Mouse (Mus musculus): ENCODE data around the gene Prf1.

Prf1 gene

DNA sequence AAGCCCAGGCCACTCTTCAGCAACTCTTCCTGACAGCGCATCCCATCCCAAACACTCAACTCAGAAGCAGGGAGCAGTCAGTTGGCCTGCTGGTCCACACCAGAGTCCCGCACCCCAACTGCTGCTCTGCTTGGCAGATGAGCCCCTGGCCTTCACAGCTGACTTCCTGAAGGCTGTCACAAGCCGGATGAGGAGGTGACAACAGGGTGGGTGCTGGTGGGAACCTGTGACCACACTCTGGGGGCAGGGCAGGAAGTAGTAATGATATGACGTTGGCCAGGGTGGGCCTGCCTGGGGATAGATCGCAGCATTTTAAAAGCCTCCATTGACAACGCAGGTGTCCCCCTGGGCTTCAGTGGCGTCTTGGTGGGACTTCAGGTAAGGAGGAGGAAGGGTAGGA, at the start of gene Prf1:
TSS of gene Prf1 (plus strand) at position 357 of the 400 bp plus-strand sequence.
- DNase-seq (ENCODE audit: low spot score): no peak

DNA sequence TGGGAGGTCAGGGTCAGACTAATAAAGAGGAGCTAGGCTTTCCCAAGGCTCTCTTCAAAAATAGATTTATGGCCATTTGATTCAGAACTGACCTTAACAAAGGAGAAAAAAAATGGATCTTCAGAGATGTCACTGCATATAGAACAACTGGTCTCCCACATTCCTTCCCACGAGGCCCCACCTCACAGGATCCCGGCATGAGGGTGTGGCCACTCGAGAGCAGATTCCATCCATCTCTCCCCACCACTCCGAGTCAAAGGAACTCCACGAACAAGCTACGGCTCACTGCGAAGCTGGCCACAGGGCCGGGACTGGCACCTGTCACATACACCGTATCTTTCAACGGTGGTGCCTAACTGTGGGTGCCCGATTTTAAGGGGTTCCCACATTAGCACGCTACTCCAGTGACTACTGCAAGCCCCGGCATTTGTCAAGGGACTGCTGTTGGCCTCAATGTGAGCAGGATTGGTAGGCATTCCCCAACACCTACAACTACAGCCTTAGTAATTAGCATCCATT, 49.0 kb upstream of the Prf1 start:
- DNase-seq (ENCODE audit: low spot score): no peak

DNA sequence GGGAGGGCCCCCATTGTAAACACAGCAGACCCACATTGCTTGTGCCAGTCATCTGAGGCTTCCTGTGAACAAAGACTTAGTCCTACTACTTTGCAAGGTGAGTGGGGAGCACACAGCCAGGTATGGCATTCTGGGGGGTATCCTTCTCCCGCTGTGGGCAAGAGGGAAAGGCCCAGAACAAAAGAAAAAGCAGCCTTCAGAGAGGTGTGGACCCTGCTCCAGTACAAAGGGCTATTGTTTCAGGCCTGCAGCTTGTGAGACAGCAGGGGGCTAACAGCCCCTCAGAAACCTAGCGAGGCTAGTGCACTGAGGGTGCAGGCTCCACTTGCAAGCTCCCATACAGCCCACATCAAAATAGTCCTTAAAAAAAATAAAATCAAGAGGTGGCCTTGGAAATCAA, 47.7 kb upstream of the Prf1 start:
- DNase-seq (ENCODE audit: low spot score): no peak

DNA sequence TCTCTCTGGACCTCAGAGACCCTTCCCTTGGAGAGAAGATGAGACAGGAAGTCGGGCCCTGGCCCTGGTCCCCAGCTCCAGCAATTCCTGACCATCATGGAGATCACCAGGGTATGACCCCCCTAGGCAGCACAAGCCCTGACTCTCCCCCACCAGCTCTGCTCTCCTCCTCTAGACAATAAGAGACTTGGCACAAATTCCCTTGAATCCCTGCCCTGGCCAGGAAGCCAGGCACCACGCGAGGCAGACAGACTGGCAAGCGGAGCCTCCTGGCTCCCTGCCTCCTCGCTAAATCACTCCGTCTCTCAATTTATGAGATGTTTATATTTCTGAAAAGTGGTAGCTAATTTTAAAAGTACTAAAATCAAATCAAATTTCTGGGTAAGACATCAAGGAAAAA, 42.9 kb upstream of the Prf1 start:
- no peak for DNase-seq (ENCODE audit: low spot score)

DNA sequence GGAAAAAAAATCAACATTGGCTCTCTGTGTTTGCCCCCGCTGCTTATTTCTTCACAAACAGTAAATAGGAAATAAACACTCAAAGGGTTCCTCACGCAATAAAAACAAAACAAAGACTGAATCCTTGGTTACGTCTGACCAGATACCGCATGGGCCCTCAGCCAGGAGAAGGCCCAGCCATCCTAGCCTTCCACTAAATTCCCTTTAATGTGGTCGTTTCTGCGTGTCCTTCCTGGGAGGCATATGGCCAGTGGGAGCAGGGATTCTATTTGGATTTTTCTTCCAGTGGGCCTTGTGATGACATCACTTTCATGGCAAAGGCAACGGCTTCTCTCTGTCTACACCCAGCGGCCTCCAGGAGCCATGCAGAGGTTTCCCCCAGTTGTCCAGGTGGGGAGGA, 42.4 kb upstream of the Prf1 start:
- no peak for DNase-seq (ENCODE audit: low spot score)

- no peak for DNase-seq (ENCODE audit: low spot score)
These were observed 41.0 kb upstream of the Prf1 start for GRCm38 (mm10) chr10:61256665-61257064.

GRCm38 (mm10) chr10:61258131-61258530, 39.5 kb upstream of the Prf1 start:
- DNase-seq (ENCODE audit: low spot score): no peak

DNA sequence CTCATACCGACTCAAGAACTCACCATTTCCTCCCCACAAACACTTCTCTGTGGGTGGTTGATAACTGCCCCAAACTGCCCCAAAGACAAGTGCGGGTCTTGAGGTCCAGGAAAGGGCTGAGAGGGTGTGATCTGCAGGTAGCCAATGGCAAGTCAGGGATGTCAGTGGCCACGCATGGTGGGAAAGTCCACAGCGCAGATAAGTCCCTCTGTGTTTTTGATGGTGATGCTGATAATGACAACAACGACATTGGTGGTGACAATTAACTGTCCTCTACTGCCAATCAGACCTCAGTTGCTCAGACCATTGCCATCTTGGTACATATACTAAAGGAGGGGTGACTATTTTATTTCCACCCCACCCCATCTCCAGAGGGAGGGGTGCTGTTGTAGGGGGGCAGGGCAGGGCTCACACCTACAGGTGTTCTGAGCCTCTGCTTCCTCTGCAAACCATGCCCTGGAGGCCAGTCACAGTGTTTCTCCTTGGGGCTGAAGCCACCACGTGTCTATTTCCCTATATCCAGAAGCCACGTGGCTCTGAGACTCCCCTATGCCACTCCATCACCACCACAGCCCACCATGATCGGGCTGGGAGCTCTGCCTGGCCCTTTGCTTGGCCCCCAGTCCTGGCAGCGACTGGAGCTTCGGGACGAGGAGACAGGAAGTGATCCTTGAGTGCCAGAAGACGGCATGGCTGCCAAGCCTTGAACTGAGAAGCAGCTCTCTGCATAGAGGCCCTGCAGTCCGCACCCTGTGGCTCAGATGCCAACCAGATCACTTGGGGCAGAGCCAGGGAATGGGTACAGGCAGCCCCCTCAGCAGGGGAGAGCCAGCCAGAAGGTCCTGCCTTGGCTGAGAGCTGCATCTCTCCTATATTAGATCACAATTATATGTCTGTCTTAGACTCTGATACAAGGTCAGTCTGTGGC, 36.1 kb upstream of the Prf1 start:
- no peak for DNase-seq (ENCODE audit: low spot score)

DNA sequence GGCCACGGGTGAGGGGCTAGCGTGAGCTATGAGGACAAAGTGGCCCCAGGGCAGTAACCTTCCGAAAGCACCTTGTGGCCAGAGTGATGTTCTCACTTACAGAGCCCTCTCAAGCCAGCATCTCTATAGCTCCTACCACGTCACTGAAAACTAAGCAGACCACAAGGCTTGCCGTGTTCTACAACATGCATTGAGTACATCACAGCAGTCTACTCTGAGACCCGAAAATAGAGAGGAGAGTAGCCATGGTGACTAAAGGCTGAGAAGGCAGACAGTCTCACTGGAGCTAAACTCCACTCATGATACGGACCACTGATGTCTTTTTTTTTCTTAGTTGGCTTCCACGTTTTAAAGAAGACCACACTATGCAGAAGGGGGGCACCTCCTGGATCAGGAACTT, 34.0 kb upstream of the Prf1 start:
- DNase-seq (ENCODE audit: low spot score): no peak

DNA sequence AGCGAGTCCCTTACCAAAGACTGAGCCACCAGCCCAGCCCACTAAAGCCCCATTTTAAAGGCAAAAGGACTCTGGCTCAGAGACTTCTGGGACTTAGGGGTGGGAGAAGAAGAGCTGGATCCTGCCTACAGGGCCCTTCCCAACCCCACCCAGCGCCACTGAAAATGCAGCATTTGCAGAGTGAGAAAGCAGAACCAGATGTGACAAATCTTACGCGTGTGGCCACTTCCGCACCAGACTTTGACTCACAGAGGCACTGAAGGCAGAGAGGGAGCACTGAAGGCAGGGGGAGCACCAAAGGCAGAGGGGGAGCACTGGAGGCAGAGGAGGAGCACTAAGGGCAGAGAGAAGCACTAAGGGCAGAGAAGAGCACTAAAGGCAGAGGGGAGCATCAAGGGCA, 30.3 kb upstream of the Prf1 start:
- DNase-seq (ENCODE audit: low spot score): no peak

- no peak for DNase-seq (ENCODE audit: low spot score)
These were observed 25.5 kb upstream of the Prf1 start for GRCm38 (mm10) chr10:61272089-61272626.

DNA sequence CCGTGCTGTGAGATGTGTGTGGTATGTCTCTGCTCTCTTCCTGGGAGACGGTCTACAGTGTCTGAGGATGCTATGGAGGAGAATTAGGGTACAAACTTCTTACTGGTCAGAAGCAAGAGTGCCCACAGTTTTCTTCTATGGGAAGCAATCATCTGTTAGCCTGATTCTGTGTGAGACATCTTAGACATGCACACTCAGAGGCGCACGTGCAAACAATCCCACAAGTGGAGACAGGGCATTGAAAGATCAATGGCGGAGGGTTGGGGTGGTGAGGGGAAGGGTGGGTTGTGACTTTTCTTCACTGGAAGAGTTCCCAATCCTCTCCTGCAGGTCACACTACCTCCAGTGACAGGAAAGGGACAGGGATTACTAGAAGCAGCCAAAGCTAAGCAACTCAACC, 25.0 kb upstream of the Prf1 start:
- DNase-seq (ENCODE audit: low spot score): no peak

DNA sequence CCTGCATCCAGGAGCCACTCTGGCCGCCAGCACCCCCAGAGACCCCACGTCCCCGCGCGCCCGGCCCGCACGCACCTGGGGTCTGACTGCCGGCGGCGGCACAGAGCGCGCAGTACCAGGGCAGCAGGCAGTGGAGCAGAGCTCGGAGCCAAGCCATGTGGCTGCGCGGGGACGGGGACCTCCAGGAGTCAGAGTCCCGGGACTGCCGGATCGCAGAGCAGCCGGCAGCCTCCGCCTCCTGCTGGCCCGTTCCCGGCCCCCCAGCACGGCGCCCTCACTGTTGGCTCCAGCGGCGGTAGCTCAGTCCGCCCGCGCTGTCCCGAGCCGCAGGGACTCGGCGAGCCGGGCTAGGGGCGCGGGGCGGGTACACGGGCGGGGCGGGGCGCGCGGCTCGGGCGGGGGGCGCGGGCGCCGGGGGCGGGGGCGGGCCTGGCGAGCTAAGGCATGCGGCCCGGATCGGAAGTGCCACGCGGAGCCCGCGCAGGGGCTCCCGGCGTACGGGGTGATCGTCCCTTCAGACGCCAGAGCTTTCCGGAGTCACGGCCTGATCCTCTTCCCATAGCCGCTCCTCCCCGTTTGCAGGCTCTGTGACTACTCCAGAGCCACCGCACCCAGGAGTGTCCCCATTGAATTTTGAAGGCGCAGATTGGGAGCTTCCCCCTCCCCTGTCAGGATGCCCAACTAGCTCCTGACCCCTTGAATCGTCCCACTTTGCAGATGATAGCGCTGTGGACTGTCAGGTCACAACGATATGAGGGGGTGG, 24.4 kb upstream of the Prf1 start, which contains the start of gene Adamts14:
TSS of gene Adamts14 (minus strand) at position 358 of the 763 bp plus-strand sequence.
- DNase-seq (ENCODE audit: low spot score): no peak

- DNase-seq (ENCODE audit: low spot score): no peak
These were observed 23.8 kb upstream of the Prf1 start for GRCm38 (mm10) chr10:61273844-61274215.

- DNase-seq (ENCODE audit: low spot score): no peak
These were observed 23.1 kb upstream of the Prf1 start for GRCm38 (mm10) chr10:61274532-61274931.

GRCm38 (mm10) chr10:61275669-61276110, 21.9 kb upstream of the Prf1 start:
- DNase-seq (ENCODE audit: low spot score): no peak

DNA sequence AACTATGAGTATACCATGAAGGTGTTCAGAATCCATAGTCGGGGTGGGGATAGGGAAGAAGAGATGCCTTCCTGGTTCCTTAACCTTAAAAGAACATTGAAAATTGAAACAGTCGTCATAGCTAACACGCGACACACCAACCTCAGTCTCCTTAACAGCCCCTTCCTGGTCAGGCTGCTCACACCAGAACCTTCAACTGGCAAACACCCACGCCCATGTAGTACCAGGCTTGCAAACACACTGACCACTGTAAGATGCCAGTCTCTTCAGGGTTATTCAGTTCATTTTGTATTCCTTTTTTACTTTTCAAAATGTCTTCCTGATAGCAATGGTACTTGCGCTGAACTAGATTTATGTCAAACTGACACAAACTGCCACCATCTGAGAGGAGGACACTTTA, 20.6 kb upstream of the Prf1 start:
- DNase-seq (ENCODE audit: low spot score): no peak

- no peak for DNase-seq (ENCODE audit: low spot score)
These were observed 19.5 kb upstream of the Prf1 start for GRCm38 (mm10) chr10:61277918-61278674.

DNA sequence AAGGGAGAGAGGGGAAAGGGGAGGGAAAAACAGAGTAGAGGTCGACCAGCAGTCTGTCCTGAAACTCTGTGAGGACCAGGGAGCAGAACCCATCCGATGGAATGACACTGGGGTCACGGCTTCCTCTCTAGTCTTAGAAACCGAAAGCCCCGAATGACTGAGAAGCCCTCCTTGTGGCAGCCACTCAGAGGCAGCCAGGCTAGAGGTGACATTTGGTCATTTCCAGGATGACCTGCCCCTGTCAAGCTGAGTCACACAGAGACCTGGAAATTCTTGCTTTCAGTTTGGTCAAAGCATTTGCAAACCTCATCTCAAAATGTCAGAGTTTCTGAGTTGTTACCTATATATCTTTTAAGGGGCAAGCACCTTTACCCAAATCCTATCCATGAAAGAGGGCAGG, 16.5 kb upstream of the Prf1 start:
- DNase-seq (ENCODE audit: low spot score): no peak

GRCm38 (mm10) chr10:61284309-61284708, 13.3 kb upstream of the Prf1 start:
- DNase-seq (ENCODE audit: low spot score): no peak

GRCm38 (mm10) chr10:61285271-61285670, 12.4 kb upstream of the Prf1 start:
- DNase-seq (ENCODE audit: low spot score): peak; percentile 47

DNA sequence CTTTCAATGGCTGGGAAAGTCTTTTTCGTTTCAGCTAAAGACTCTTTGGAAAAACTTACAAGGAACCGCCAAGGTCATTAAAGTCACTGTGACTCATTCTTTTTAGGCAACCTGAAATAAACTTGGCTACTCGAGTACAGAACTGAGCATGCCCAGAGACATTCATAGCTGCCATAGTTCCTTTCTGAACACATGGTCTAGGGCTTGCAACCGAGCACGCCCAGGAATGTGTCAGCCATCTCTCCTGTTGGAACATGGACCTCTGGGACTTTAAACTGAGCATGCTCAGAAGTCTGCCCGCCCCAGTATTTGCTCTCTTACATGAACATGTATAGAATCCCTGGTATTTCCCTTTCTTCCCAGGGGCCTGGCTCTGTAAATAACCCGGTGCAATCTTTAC, 11.4 kb upstream of the Prf1 start:
- no peak for DNase-seq (ENCODE audit: low spot score)

Measured in ovary, adult 18-20 months (tissue).